Mouse (Mus musculus): ENCODE data around the gene Basp1. TPM values are rescaled to one million over a fixed set of nuclear protein-coding genes. Genes with fewer than 3 reads are reported as not detected.
A peak's percentile ranks its signal among the peaks of the same experiment; 100 is the strongest.

Gene Basp1
- polyA plus RNA-seq, 1 experiment from 2014 or later = 213 TPM

DNA sequence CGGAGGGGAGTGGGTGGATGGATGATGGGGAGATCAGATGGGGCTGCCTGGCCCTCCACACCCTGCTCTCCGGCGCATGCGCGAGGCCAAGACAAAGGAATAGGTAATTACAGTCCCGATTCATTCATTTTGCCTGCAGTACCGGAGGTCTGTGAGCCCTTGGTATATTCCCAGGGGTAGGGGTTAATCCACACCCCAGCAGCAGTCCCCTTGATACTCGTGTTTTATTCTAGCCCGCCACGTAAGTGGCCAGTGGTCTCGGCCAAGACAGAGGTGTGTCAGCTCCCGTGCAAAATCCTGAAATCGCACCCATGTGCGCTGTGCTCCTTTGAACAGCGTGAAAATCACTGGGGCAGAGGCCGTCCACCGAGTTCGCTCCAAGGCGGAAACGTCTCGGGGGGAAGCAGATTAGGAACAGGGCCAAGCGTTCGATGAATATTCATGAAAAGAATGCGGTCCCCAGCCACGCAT is 1.4 kb downstream of the Basp1 start:
- Histone ChIP-seq H3K4me2 (ENCODE audit: low read length) (peak overlapping the region; percentile 74), H3K27ac (ENCODE audit: low read length) (peak overlapping the region; percentile 100), H3K9ac (ENCODE audit: low read depth, low read length) (peak overlapping the region; percentile 100), H3K4me3 (ENCODE audit: low read depth, low read length) (peak overlapping the region; percentile 84), H3K27me3 (ENCODE audit: control insufficient read depth, insufficient read depth, low read depth, low read length) (no peaks in the 10 kb centered on the region), H3K9me3 (replicated peaks; ENCODE audit: control insufficient read depth, low read length, poor library complexity, severe bottlenecking) (no peaks in the 10 kb centered on the region), H3K36me3 (ENCODE audit: control insufficient read depth, insufficient read depth, low read length) (no peaks in the 10 kb centered on the region), H3K4me1 (ENCODE audit: control insufficient read depth, insufficient read depth, low read length) (peaks cover 30% of the 10 kb centered on the region)
- peak; percentile 40 for ATAC-seq
- WGBS = under 1% methylated on average over 25 of the region's 25 CpGs

DNA sequence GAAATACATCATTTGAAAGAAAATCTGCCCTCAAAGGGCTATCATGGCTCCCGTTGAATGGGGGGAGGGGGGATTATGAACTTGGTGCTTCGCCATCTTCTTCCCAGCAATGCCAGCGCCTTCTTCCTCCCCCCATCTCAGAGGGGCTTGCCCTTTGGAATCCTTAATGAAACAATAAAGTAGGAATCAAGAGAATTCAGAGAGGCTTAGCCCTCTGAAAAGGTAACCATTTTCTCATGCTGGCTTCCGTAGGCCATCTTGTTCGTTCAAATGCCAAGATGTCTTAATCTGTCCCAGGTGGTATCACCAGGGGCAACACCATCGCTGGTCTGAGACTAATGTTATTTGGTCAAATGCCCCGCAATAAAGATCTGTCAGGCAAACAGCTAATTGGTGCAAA is 2.1 kb downstream of the Basp1 start:
- H3K27me3 ChIP-seq (ENCODE audit: control insufficient read depth, insufficient read depth, low read depth, low read length) = no peaks in the 10 kb centered on the region
- no peaks in the 10 kb centered on the region for H3K36me3 ChIP-seq (ENCODE audit: control insufficient read depth, insufficient read depth, low read length)
- H3K27ac ChIP-seq (ENCODE audit: low read length) = peak overlapping the region; percentile 100
- peak overlapping the region; percentile 74 for H3K4me2 ChIP-seq (ENCODE audit: low read length)
- H3K4me1 ChIP-seq (ENCODE audit: control insufficient read depth, insufficient read depth, low read length) = peaks cover 34% of the 10 kb centered on the region
- H3K9ac ChIP-seq (ENCODE audit: low read depth, low read length) = peak overlapping the region; percentile 100
- 5% methylated on average over 7 of the region's 7 CpGs for WGBS
- peak overlapping the region; percentile 84 for H3K4me3 ChIP-seq (ENCODE audit: low read depth, low read length)
- ATAC-seq = no peak
- H3K9me3 ChIP-seq (replicated peaks; ENCODE audit: control insufficient read depth, low read length, poor library complexity, severe bottlenecking) = no peaks in the 10 kb centered on the region

DNA sequence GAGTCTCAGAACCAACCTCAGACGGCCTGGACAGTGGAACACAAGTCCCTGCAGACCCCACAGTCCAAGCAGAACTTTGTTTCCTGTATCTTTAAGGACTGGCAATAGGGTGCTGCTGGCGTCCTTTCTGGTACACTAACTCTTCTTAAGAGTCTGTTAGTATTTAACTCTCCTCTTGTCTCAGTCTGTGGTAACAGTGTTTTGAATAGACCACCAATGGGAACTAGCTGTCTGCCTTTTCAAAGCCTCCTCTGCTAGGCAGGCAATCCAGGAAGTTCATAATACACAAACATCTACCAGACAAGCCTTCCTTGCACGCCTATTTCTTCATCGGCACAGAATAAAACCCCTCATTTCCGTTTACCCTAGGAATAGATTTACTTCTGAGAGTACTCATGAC is 7.6 kb downstream of the Basp1 start:
- Histone ChIP-seq H3K27ac (ENCODE audit: low read length) (no peak overlapping the region), H3K9ac (ENCODE audit: low read depth, low read length) (no peak overlapping the region), H3K9me3 (replicated peaks; ENCODE audit: control insufficient read depth, low read length, poor library complexity, severe bottlenecking) (no peaks in the 10 kb centered on the region), H3K27me3 (ENCODE audit: control insufficient read depth, insufficient read depth, low read depth, low read length) (no peaks in the 10 kb centered on the region), H3K4me3 (ENCODE audit: low read depth, low read length) (no peak overlapping the region), H3K4me2 (ENCODE audit: low read length) (peak overlapping the region; percentile 17), H3K4me1 (ENCODE audit: control insufficient read depth, insufficient read depth, low read length) (peaks cover 80% of the 10 kb centered on the region), H3K36me3 (ENCODE audit: control insufficient read depth, insufficient read depth, low read length) (peaks cover 10% of the 10 kb centered on the region; the same call in 1 of the 2 replicates)
- 61% methylated on average over 5 of the region's 5 CpGs for WGBS
- ATAC-seq = no peak

DNA sequence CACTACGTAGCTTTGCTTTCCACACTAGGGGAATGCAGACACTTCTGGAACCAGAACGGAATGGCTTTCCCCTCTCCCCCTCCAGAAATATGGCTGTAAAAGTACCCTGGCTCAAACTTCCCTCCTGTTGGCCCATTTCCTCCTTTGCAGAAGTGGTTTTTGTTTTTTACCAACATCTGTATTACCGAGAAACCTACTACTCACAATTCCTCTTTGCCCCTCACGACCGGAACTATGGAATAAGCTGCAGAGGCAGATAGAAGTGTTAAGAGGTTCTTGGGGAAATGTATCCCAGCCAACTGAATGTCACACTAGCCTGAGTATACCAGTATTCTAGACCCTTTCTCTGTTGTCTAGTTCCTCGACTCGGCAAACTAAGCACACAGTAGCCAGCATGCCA is 9.7 kb downstream of the Basp1 start:
- Histone ChIP-seq H3K9ac (ENCODE audit: low read depth, low read length) (no peak overlapping the region), H3K4me2 (ENCODE audit: low read length) (peak overlapping the region; percentile 1; the same call in 1 of the 2 replicates), H3K27ac (ENCODE audit: low read length) (no peak overlapping the region), H3K4me1 (ENCODE audit: control insufficient read depth, insufficient read depth, low read length) (peaks cover 78% of the 10 kb centered on the region), H3K9me3 (replicated peaks; ENCODE audit: control insufficient read depth, low read length, poor library complexity, severe bottlenecking) (no peaks in the 10 kb centered on the region), H3K27me3 (ENCODE audit: control insufficient read depth, insufficient read depth, low read depth, low read length) (no peaks in the 10 kb centered on the region), H3K4me3 (ENCODE audit: low read depth, low read length) (no peak overlapping the region), H3K36me3 (ENCODE audit: control insufficient read depth, insufficient read depth, low read length) (peaks cover 10% of the 10 kb centered on the region; the same call in 1 of the 2 replicates)
- 93% methylated on average over 7 of the region's 7 CpGs for WGBS
- ATAC-seq = no peak

DNA sequence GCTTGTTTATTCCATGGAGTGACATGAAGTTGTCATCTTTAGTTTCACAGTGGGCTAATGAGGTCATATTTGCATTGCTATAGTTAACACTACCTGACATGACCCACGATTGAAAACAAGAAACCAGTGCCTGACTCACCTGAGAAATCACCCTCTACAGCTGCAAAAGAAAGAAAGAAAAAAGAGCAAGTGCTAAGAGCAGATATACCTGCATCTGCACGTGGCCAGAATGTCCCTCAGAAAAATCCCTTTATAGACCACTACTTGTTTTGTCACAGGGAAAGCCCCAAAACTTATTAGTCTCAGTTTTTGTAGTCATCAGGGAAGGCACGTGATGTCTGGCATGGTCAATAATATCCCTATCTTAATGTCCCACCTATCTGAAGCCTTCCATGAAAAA is 11.6 kb downstream of the Basp1 start:
- Histone ChIP-seq H3K4me2 (ENCODE audit: low read length) (no peak overlapping the region), H3K4me3 (ENCODE audit: low read depth, low read length) (no peak overlapping the region), H3K27ac (ENCODE audit: low read length) (no peak overlapping the region), H3K36me3 (ENCODE audit: control insufficient read depth, insufficient read depth, low read length) (peaks cover 10% of the 10 kb centered on the region; the same call in 1 of the 2 replicates), H3K9ac (ENCODE audit: low read depth, low read length) (no peak overlapping the region), H3K4me1 (ENCODE audit: control insufficient read depth, insufficient read depth, low read length) (peaks cover 72% of the 10 kb centered on the region), H3K9me3 (replicated peaks; ENCODE audit: control insufficient read depth, low read length, poor library complexity, severe bottlenecking) (no peaks in the 10 kb centered on the region), H3K27me3 (ENCODE audit: control insufficient read depth, insufficient read depth, low read depth, low read length) (no peaks in the 10 kb centered on the region)
- WGBS = 61% methylated on average over 3 of the region's 3 CpGs
- no peak for ATAC-seq

DNA sequence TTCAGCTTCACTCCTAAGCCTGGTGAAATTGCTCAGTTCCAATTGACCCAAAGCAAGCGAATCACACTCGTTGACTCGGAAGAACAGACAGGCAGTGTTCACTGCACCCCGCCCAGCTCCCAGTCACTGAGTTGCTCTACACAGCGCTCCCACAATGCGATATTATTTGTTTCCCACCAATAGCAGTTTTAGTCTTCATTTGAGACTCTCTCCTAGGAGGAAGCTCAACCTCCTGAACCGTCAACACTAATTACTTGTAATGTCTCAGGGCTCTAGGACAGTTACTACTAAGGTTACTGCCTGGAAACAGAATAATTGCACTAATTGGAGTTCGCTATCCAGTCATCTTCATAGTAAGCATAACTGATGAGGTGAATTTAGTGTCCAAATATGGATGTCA is 13.3 kb downstream of the Basp1 start:
- Histone ChIP-seq H3K4me3 (ENCODE audit: low read depth, low read length) (no peak overlapping the region), H3K4me1 (ENCODE audit: control insufficient read depth, insufficient read depth, low read length) (peaks cover 71% of the 10 kb centered on the region), H3K9me3 (replicated peaks; ENCODE audit: control insufficient read depth, low read length, poor library complexity, severe bottlenecking) (no peaks in the 10 kb centered on the region), H3K4me2 (ENCODE audit: low read length) (no peak overlapping the region), H3K9ac (ENCODE audit: low read depth, low read length) (no peak overlapping the region), H3K36me3 (ENCODE audit: control insufficient read depth, insufficient read depth, low read length) (peaks cover 10% of the 10 kb centered on the region; the same call in 1 of the 2 replicates), H3K27me3 (ENCODE audit: control insufficient read depth, insufficient read depth, low read depth, low read length) (no peaks in the 10 kb centered on the region), H3K27ac (ENCODE audit: low read length) (no peak overlapping the region)
- 72% methylated on average over 8 of the region's 8 CpGs for WGBS
- ATAC-seq = no peak

DNA sequence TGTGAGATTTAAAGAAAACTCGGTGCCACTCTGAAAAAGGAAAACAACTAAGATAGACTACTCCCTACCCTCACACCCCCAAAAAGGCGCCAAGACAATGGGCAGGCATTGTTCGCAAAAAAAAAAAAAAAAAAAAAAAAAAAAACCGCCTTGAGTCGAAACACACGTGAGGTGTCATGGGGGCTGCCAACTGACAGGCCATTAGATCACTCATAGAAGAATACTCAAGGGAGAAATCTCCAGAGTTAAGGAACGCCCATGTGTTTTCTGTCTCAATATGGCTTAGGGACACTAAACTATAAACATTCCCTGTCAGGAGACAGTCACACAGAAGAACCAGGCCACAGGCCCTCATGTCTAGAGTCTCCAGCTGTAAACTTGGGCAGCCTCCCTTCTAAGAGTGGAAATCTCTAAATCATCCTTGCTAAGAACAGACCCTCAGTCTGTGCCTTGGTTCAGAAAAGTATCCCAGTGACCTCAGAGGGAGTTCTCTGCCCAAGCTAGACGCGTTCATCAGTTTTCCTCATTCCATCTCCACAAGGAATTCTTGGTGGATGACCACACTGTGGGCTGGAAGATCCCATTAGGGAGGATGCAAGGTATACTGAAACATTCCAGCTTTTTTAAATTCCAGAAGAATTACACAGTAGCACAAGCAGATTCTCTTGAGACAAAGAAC is 17.5 kb downstream of the Basp1 start:
- Histone ChIP-seq H3K27ac (ENCODE audit: low read length) (no peak overlapping the region), H3K9ac (ENCODE audit: low read depth, low read length) (no peak overlapping the region), H3K9me3 (replicated peaks; ENCODE audit: control insufficient read depth, low read length, poor library complexity, severe bottlenecking) (no peaks in the 10 kb centered on the region), H3K4me2 (ENCODE audit: low read length) (no peak overlapping the region), H3K4me3 (ENCODE audit: low read depth, low read length) (no peak overlapping the region), H3K4me1 (ENCODE audit: control insufficient read depth, insufficient read depth, low read length) (peaks cover 66% of the 10 kb centered on the region), H3K36me3 (ENCODE audit: control insufficient read depth, insufficient read depth, low read length) (peaks cover 7% of the 10 kb centered on the region; the same call in 1 of the 2 replicates), H3K27me3 (ENCODE audit: control insufficient read depth, insufficient read depth, low read depth, low read length) (no peaks in the 10 kb centered on the region)
- no peak for ATAC-seq
- 71% methylated on average over 9 of the region's 9 CpGs for WGBS

DNA sequence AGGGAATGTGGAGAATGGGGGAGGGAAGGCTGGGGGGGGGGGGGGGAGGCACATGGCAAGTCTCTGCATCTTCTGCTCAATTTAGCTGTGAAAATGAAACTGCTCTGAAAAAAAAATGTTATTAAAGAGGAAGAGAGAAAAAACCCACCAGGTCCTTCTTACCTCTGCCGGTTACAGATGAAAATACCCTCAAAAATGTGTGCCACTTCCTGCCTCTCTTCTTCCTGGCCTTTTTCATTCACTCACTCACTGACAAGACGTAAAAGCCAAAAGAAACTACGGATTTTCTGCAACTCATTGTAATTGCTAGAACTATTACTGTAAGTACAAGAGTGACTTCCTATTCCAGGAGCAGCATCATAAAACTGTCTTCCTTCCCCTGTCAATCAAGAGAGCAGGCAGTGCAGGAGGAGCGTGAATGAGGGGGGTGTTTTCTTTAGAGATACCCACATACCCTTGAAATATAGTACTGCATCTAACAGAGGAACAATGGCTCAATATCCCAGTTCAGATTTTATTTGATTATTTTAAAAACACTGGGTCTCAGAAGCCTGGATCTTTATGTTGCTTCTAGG is 21.0 kb downstream of the Basp1 start:
- WGBS = 67% methylated on average over 4 of the region's 4 CpGs
- no peaks in the 10 kb centered on the region for H3K9me3 ChIP-seq (replicated peaks; ENCODE audit: control insufficient read depth, low read length, poor library complexity, severe bottlenecking)
- H3K9ac ChIP-seq (ENCODE audit: low read depth, low read length) = no peak overlapping the region
- H3K27ac ChIP-seq (ENCODE audit: low read length) = no peak overlapping the region
- peaks cover 64% of the 10 kb centered on the region for H3K4me1 ChIP-seq (ENCODE audit: control insufficient read depth, insufficient read depth, low read length)
- peaks cover 12% of the 10 kb centered on the region for H3K36me3 ChIP-seq (ENCODE audit: control insufficient read depth, insufficient read depth, low read length)
- ATAC-seq = no peak
- no peak overlapping the region for H3K4me3 ChIP-seq (ENCODE audit: low read depth, low read length)
- no peaks in the 10 kb centered on the region for H3K27me3 ChIP-seq (ENCODE audit: control insufficient read depth, insufficient read depth, low read depth, low read length)
- H3K4me2 ChIP-seq (ENCODE audit: low read length) = no peak overlapping the region

DNA sequence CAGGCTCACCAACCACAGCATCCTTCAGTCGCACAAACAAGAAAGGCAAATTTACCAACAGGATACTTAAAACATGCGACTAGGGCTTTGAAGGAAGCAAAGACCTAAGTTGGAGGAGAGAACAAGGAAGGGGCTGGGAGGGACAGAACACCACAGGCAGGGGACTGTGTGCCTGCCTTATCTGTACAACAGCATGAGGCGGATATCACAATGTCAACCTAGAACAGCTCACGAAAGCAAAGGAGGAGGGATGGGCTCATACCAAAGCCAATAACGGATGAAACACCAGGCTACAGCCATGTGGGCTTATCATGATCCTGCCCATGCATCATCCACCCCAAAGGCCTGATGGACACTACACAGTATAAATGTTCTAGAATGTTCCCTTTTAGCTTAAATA is 22.4 kb downstream of the Basp1 start:
- Histone ChIP-seq H3K4me3 (ENCODE audit: low read depth, low read length) (no peak overlapping the region), H3K9me3 (replicated peaks; ENCODE audit: control insufficient read depth, low read length, poor library complexity, severe bottlenecking) (no peaks in the 10 kb centered on the region), H3K9ac (ENCODE audit: low read depth, low read length) (no peak overlapping the region), H3K4me1 (ENCODE audit: control insufficient read depth, insufficient read depth, low read length) (peaks cover 63% of the 10 kb centered on the region), H3K4me2 (ENCODE audit: low read length) (no peak overlapping the region), H3K27me3 (ENCODE audit: control insufficient read depth, insufficient read depth, low read depth, low read length) (no peaks in the 10 kb centered on the region), H3K27ac (ENCODE audit: low read length) (no peak overlapping the region), H3K36me3 (ENCODE audit: control insufficient read depth, insufficient read depth, low read length) (peaks cover 13% of the 10 kb centered on the region)
- ATAC-seq = no peak
- WGBS = 81% methylated on average over 5 of the region's 5 CpGs

Measured in midbrain, embryonic 16.5 days (tissue).